Mouse (Mus musculus): ENCODE measurements around the gene Cacna1c.

DNA sequence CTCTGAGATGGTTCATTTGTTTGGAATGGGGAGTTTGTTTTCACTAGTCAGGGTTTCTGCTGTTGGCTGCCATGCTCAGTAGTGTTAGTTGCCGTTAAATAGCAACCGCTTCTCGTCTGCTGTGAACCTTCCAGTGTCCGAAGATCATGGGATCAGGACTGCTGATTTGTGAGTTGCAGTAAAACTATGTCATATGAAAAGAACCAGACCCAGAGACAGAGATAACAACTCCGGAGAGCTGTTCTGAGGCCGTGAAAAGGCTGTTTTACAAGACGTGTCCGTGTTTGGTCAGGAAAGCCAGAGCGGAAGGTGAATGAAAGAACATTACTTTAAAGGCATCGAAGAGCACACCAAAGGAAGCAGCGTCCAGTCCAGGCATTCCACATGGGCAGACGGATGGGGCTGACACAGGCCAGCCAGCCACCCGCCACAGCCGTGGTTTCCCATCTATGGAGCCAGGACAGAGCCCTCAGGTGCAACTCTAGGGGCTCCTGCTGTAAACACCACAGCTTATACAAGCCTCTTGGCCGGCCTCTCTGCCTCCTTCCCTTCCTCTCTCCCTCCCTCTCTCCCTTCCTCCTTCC, 2.6 kb downstream of the Cacna1c start:
- TF ChIP-seq CTCF (IDR thresholded peaks at IDR 0.05; ENCODE audit: low read depth, low read length) (no peak), POLR2A (IDR thresholded peaks at IDR 0.05; ENCODE audit: borderline replicate concordance, low read depth, low read length) (no peak)
